Mouse (Mus musculus) stomach, embryonic 15.5 days (tissue): ENCODE results near the gene Crls1. TPM values are rescaled to one million over a fixed set of nuclear protein-coding genes. Genes with fewer than 3 reads are reported as not detected.

ENCODE experiments used
- ATAC-seq: fragments of 200-750 bp; cut with Nextera tagmentation; 2 replicates; pipeline ENCODE4 v1.8.0; 2017; ENCODE audit warnings: low read depth, moderate number of reproducible peaks, moderate TSS enrichment; ENCODE audit not compliant: insufficient read depth, low FRiP score
- H3K27ac ChIP-seq: fragments of 300-500 bp; sonication (generic); 2 replicates; pipeline ENCODE4 v1.5.1; 2015; ENCODE audit warnings: mild to moderate bottlenecking, inconsistent platforms
- H3K27me3 ChIP-seq: fragments of 300-500 bp; sonication (generic); replicated peaks from 2 replicates; pipeline ENCODE4 v1.6.1; 2015; ENCODE audit warnings: inconsistent platforms
- H3K36me3 ChIP-seq: fragments of 300-500 bp; sonication (generic); 2 replicates; pipeline ENCODE4 v1.6.1; 2015; ENCODE audit warnings: inconsistent platforms
- H3K4me1 ChIP-seq: fragments of 300-500 bp; sonication (generic); 2 replicates; pipeline ENCODE4 v1.6.1; 2015; ENCODE audit warnings: inconsistent platforms
- H3K4me2 ChIP-seq: fragments of 300-500 bp; sonication (generic); 2 replicates; pipeline ENCODE4 v1.6.1; 2015; ENCODE audit warnings: mild to moderate bottlenecking, inconsistent platforms
- H3K4me3 ChIP-seq: fragments of 300-500 bp; sonication (generic); replicated peaks from 2 replicates; pipeline ENCODE4 v1.5.1; 2015; ENCODE audit warnings: inconsistent platforms
- H3K9ac ChIP-seq: fragments of 300-500 bp; sonication (generic); 2 replicates; pipeline ENCODE4 v1.6.1; 2015; ENCODE audit warnings: inconsistent platforms
- H3K9me3 ChIP-seq: fragments of 300-500 bp; sonication (generic); 2 replicates; pipeline ENCODE4 v1.6.1; 2016; ENCODE audit warnings: inconsistent platforms
- WGBS: fragments of 180-500 bp; shearing (Covaris S2); methylation state at CpG from one replicate; pipeline ENCODE4 v1.1.7; 2015; 5-methylcytosine and 5-hydroxymethylcytosine counted together
- polyA plus RNA-seq: library from polyadenylated mRNA; unstranded; fragments of >200 nt; fragmentation: Nextera tagmentation; extraction: Ambion mirVana; gene quantifications from 2 replicates; pipeline ENCODE4 v1.2.1, GENCODE M21; 2015

The Crls1 gene
- polyA plus RNA-seq, 1 experiment from 2014 or later: 35.9 TPM

DNA sequence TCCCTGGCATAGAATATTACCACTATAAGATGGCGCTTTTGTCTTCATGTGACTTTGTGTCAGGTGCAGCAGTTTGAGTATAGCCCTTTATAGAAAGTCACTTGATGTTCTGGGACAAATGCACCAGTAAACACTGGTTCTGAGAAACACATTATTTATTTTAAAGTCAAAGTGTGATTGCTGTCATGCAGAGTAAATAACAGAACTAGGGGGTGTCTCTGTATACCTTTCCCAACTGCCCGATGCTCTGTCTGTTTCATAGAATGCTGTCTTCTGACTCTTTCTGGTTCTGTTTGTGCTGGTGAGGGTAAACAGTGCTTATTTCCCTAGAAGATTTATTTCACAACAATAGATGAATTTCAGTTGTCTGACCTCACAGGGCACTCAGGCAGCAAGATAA, 16.9 kb downstream of the Crls1 start:
- Histone ChIP-seq H3K27ac (no peak overlapping the region), H3K4me1 (no peaks in the 10 kb centered on the region), H3K4me3 (no peak overlapping the region), H3K9me3 (no peaks in the 10 kb centered on the region), H3K9ac (no peak overlapping the region), H3K36me3 (peaks cover 15% of the 10 kb centered on the region; the same call in 1 of the 2 replicates), H3K27me3 (no peaks in the 10 kb centered on the region), H3K4me2 (no peak overlapping the region)
- WGBS: 87% methylated on average over 2 of the region's 2 CpGs
- ATAC-seq: no peak

DNA sequence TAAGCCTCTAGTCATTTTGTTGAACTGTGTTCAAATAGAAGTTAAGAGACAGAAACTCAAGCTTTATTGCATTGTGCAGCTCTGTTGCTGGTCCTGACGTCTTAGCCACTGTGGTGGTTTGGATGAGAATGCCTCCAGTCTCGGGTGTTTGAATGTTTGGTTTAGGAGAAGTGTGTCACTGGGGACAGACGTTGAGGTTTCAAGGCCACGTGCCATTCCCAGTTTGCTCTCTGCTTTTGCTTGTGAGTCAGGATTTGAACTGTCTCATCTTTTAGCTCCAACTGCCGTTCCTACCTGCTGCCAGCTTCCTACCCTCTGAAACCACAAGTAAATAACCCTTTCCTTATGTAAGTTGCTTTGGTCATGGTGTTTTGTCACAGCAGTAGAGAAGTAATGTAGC, 21.1 kb downstream of the Crls1 start:
- ATAC-seq: no peak
- no peak overlapping the region for H3K4me2 ChIP-seq
- WGBS: 71% methylated on average over 5 of the region's 5 CpGs

DNA sequence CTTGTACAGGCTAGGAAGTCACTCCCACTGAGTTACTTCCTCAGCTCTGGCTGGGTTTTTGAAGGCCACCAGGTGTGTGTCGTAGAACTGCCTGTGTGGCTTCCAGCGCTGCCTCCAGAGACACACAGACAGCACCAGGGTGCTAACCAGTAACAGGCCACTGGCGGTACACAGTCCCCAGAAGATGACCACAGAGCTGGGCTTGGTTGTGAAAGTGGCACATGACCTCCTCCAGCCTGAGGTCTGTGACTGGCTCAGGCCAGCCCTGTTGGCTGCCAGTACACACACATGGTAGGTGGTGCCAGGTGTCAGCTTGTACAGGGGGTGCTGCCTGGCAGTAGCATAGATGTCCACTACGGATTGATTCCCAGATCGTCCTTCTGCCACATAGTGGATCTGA, 23.2 kb downstream of the Crls1 start:
- Histone ChIP-seq H3K4me3 (no peak overlapping the region), H3K9me3 (no peaks in the 10 kb centered on the region), H3K4me2 (no peak overlapping the region), H3K4me1 (no peaks in the 10 kb centered on the region), H3K9ac (no peak overlapping the region), H3K27me3 (no peaks in the 10 kb centered on the region), H3K36me3 (peaks cover 15% of the 10 kb centered on the region; the same call in 1 of the 2 replicates), H3K27ac (no peak overlapping the region)
- 81% methylated on average over 5 of the region's 5 CpGs for WGBS
- no peak for ATAC-seq

More for the DNA sequence above, 21.1 kb downstream of the Crls1 start:
- no peak overlapping the region for H3K4me3 ChIP-seq
- no peak overlapping the region for H3K27ac ChIP-seq
- no peaks in the 10 kb centered on the region for H3K4me1 ChIP-seq
- H3K27me3 ChIP-seq: no peaks in the 10 kb centered on the region
- H3K9me3 ChIP-seq: no peaks in the 10 kb centered on the region
- H3K36me3 ChIP-seq: peaks cover 15% of the 10 kb centered on the region; the same call in 1 of the 2 replicates
- H3K9ac ChIP-seq: no peak overlapping the region

DNA sequence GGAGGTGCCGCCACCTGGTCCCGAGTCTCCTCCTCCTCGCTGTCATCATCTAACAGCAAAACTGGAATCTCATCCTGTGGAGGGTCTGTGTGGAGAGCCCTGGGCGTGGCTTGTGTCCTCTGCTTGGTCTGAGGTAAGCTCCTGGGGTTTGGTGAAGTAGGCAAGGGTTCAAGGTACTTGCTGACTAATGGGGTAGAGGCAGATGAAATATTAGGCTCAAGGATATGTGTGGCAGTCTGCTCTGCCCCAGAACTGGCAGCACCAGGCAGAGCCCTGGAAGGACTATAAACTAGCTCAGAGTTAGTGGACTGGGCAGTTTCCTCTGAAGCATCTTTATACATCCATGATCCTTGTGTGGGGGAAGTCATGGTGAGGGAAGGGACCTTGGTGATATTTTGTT, 23.8 kb downstream of the Crls1 start:
- no peaks in the 10 kb centered on the region for H3K9me3 ChIP-seq
- H3K27ac ChIP-seq: no peak overlapping the region
- no peaks in the 10 kb centered on the region for H3K27me3 ChIP-seq
- no peak overlapping the region for H3K9ac ChIP-seq
- no peak for ATAC-seq
- H3K4me1 ChIP-seq: no peaks in the 10 kb centered on the region
- H3K4me3 ChIP-seq: no peak overlapping the region
- H3K4me2 ChIP-seq: no peak overlapping the region
- H3K36me3 ChIP-seq: peaks cover 15% of the 10 kb centered on the region; the same call in 1 of the 2 replicates
- 64% methylated on average over 4 of the region's 4 CpGs for WGBS

DNA sequence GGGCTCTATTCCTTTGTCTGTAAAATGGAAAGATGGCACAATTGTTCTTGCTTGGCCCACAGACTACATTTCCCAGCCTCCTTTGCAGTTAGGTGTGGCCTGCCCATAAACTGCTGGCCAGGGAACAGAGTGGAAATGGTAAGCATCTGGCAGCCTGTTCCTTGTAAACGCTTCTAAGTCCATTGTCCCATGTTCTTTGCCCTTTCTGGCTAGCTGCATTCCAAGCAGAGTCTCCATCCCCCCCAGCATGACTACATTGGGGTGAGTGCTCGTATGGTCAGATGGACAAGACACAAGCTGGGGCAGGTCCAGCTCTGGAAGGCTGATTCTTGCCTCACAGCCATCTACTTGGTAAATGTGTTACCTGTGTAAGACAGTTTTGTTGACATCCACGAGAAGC, 25.2 kb downstream of the Crls1 start:
- Histone ChIP-seq H3K4me2 (no peak overlapping the region), H3K9ac (no peak overlapping the region), H3K4me1 (no peaks in the 10 kb centered on the region), H3K36me3 (peaks cover 9% of the 10 kb centered on the region; the same call in 1 of the 2 replicates), H3K27me3 (no peaks in the 10 kb centered on the region), H3K9me3 (no peaks in the 10 kb centered on the region), H3K27ac (no peak overlapping the region), H3K4me3 (no peak overlapping the region)
- no peak for ATAC-seq
- WGBS: 68% methylated on average over 3 of the region's 3 CpGs

DNA sequence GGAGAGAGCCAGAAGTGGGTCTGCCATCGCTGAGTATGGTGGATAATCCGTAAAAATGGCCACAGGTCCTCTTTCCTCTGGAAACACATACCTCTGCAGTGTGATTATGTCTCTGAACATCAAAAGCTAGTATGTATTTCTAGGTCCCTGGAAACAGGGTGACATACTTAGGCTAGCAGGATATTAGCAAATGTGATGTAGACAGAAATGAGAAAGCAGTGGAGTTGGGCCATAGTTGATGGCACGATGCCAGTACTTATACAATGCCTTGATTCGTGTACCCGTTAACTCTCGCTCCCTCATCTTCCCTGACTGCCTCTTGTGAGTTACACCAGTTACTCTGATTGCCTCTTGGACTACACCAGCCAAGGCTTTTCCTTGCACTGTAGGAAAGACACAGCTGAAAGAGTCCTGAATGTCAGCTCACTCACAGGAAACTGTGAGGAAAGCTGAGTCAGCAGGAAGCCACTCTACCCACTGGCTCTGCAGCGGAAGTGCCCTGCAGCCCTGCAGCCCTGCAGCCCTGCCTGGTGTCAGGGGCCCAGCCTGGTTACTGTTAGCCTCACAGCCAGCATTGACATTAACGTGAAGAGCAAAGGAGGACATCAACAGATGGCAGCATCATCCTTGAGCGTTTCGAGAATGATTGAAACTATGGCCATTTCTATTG, 27.3 kb downstream of the Crls1 start:
- Histone ChIP-seq H3K4me2 (no peak overlapping the region), H3K9me3 (no peaks in the 10 kb centered on the region), H3K9ac (no peak overlapping the region), H3K36me3 (no peaks in the 10 kb centered on the region), H3K4me1 (no peaks in the 10 kb centered on the region), H3K27ac (no peak overlapping the region), H3K4me3 (no peak overlapping the region), H3K27me3 (peaks cover 6% of the 10 kb centered on the region)
- ATAC-seq: no peak
- 75% methylated on average over 10 of the region's 10 CpGs for WGBS

DNA sequence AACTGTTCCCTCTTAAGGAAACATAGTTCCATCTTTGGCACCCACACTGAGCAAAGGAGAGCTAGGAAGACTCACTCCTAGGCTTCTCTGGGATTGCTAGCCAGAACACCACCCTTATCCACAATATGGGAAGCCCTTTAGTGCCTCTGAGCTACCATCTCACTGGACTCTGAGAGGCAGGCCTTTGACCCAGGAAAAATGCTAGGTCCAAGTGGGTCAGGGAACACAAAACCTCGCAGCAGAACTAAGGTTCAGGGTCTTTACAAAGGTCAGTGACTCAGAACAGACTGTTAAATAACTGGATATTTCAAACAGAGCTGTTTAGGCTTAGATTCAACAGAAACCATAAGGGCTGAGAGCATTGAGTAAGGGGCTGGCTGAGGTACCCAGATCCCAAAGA, 30.5 kb downstream of the Crls1 start:
- Histone ChIP-seq H3K4me3 (no peak overlapping the region), H3K4me2 (no peak overlapping the region), H3K36me3 (no peaks in the 10 kb centered on the region), H3K4me1 (peaks cover 8% of the 10 kb centered on the region), H3K9me3 (no peaks in the 10 kb centered on the region), H3K9ac (no peak overlapping the region), H3K27ac (no peak overlapping the region), H3K27me3 (peaks cover 30% of the 10 kb centered on the region)
- WGBS: 51% methylated on average over 1 of the region's 1 CpGs
- no peak for ATAC-seq

DNA sequence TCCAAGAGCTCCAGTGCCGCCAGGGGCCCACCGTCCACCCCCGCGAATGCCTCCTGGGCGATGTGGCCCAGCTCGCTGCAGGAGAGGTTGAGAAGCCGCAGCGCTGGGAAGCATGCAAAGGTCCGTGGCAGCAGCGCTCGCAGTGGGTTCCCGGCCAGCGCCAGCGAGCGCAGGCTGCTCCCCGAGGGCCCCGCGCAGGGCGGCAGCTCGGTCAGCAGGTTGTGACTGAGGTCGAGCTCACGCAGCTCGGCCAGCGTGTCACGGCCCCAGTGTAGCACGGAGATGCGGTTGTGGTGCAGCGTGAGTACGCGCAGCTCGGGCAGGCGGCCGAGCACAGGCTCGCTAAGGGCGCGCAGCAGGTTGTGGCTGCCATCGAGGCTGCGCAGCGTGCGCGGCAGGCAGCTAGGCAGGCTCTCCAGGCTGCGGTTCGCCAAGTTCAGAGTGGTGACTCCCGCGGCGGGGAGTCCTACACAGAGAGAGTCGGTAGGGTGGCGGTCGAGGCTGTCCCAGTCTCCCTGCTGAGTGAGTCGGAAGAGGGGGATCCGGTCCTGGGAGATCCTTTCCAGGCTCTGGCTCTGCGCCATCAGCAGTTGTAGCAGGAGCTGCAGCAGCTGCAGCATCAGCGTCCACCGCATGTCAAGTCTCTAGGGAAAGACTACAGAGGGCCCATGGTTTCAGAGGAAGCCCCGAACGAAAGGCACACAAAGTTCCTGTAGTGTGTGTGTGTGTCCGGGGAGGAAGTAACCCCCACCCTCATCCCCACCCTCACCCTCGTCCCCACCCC, 33.0 kb downstream of the Crls1 start:
- ATAC-seq: peak; percentile 57
- Histone ChIP-seq H3K9me3 (no peaks in the 10 kb centered on the region), H3K27me3 (peaks cover 30% of the 10 kb centered on the region), H3K9ac (no peak overlapping the region), H3K27ac (no peak overlapping the region), H3K4me1 (peaks cover 8% of the 10 kb centered on the region), H3K36me3 (no peaks in the 10 kb centered on the region), H3K4me2 (peak overlapping the region; percentile 98), H3K4me3 (peak overlapping the region; percentile 50)
- WGBS: under 1% methylated on average over 58 of the region's 58 CpGs

DNA sequence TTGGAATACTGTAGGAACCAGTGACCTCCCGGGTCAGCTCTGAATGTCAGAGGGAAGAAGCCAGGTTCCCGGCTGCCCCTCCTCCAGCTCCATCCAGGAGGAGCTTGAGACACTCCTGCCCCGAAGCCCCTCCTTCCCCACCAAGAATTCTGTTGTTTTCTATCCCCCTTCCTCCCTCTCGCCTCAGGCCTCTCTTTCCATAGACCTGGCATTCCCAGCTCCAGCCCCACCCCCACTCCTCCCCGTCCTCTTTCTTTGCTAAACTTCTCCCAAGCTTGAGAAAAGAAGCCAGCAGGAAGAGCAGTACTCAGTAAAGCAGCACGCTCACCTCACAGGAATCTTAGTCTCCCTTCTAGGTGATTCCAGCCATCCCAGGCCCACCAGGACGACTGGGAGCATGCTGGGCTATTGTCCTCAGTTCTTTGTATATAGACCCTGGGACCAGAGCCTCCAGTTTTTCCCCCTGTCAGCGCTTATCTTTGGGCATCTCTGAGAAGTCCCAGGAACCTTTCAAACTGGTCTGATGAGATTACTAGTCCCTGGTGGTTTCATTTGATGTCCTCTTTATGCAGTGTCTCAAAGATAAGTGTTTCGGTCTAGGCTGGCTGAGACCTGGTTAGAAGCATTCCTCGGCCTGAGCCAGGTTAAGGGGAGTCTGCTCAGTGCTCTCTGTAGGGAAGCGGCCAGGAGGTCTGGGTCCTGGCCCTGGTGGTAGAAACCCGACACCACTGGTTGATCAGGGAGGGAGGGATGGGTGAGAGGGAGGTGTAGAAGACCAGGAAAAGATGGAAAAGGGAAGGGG, 34.6 kb downstream of the Crls1 start, which contains the start of gene Lrrn4:
Gene Lrrn4, minus strand, starts transcription at position 48 of the 802 bp plus-strand sequence.
- Histone ChIP-seq H3K27me3 (peaks cover 30% of the 10 kb centered on the region), H3K36me3 (no peaks in the 10 kb centered on the region), H3K4me3 (peak within 1 kb of the TSS; percentile 50), H3K4me2 (peak within 1 kb of the TSS; percentile 98), H3K9me3 (no peaks in the 10 kb centered on the region), H3K9ac (no peak within 1 kb of the TSS), H3K4me1 (peaks cover 8% of the 10 kb centered on the region), H3K27ac (no peak within 1 kb of the TSS)
- ATAC-seq: no peak
- 13% methylated on average over 12 of the region's 12 CpGs for WGBS

DNA sequence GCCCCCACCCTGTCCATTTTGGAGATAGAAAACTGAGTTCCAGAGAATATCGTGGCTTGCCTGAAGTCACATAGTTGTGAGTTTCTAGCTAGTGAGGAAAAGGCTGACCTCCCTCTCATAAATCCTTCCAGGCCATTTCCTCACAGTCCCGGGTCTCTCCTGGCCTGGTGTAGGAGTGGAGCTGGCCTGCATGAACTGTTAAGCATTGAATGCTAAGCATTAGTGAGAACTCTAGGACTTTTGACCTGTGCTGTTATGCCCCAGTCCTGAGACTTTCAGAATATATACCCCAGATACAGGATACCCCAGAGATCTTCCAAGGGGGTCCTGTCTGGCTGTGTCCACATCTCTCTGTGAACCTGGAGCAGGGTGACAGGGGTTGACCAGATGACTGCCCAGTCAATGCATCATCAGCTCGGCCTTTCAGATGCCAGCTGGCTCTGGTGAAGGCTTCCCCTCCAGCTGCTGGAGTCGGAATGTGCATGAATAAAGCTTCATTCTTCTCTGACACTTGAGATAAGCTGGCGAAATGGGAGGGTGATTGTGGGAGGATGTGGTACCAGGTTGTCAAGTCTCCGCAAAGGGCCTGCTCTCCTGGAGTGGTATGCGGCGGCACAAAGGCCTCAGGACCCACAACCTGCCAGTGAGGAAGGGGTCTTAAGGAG, 38.0 kb downstream of the Crls1 start:
- Histone ChIP-seq H3K27me3 (peaks cover 17% of the 10 kb centered on the region), H3K36me3 (no peaks in the 10 kb centered on the region), H3K4me1 (peaks cover 3% of the 10 kb centered on the region), H3K9me3 (no peaks in the 10 kb centered on the region), H3K27ac (no peak overlapping the region), H3K4me3 (no peak overlapping the region), H3K4me2 (no peak overlapping the region), H3K9ac (no peak overlapping the region)
- 38% methylated on average over 8 of the region's 8 CpGs for WGBS
- 0 out of 2 replicates have a peak, but pooled peaks have one; percentile 18 for ATAC-seq

DNA sequence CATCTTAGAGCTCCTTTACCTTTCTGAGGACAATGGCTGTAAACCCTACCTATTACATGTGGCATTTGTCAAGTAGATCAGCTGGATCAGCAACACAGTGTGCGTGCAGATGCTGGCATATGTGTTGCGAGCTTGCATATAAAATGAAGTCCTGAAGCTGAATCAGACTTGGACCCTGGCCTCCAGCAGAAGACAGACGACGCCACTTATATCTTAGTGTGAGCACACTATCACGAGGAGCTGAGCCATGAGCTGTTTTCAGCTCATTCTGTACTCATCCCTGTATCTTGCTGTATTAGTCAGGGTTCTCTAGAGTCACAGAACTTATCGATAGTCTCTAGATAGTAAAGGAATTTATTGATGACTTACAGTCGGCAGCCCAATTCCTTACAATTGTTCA, 38.8 kb downstream of the Crls1 start:
- ATAC-seq: no peak
- H3K27ac ChIP-seq: no peak overlapping the region
- no peak overlapping the region for H3K9ac ChIP-seq
- H3K27me3 ChIP-seq: peaks cover 11% of the 10 kb centered on the region; the same call in 1 of the 2 replicates
- H3K36me3 ChIP-seq: no peaks in the 10 kb centered on the region
- 86% methylated on average over 7 of the region's 7 CpGs for WGBS
- H3K9me3 ChIP-seq: no peaks in the 10 kb centered on the region
- H3K4me3 ChIP-seq: no peak overlapping the region
- no peaks in the 10 kb centered on the region; the same call in 1 of the 2 replicates for H3K4me1 ChIP-seq
- H3K4me2 ChIP-seq: no peak overlapping the region
